Mouse (Mus musculus) embryonic facial prominence, embryonic 14.5 days (tissue): Measurements from ENCODE around the gene 4430402I18Rik. TPM values are rescaled to one million over a fixed set of nuclear protein-coding genes. Genes with fewer than 3 reads are reported as not detected.
"Not testable (repeated sequence)": the region's sequence is repeated elsewhere in the genome, so short reads cannot be mapped to it uniquely, and the experiment has no call there.

Experiments
- ATAC-seq: fragments of 200-750 bp; cut with Nextera tagmentation; 2 replicates; pipeline ENCODE4 v1.8.0; 2017; ENCODE audit warnings: low read depth, moderate number of reproducible peaks, moderate TSS enrichment
- DNase-seq: peaks from one replicate; pipeline ENCODE4 v3.0.0-alpha.2; 2015; ENCODE audit warnings: low spot score
- H3K27ac ChIP-seq: fragments of 300-500 bp; sonication (generic); replicated peaks from 2 replicates; pipeline ENCODE4 v1.5.1; 2014; ENCODE audit warnings: low read depth, mild to moderate bottlenecking, low read length, moderate library complexity
- H3K27me3 ChIP-seq: fragments of 300-500 bp; sonication (generic); replicated peaks from 2 replicates; pipeline ENCODE4 v1.6.1; 2014; ENCODE audit warnings: low read length; ENCODE audit not compliant: control insufficient read depth, insufficient read depth
- H3K36me3 ChIP-seq: fragments of 300-500 bp; sonication (generic); 2 replicates; pipeline ENCODE4 v1.6.1; 2014; ENCODE audit warnings: low read length, mixed read lengths; ENCODE audit not compliant: control insufficient read depth, insufficient read depth
- H3K4me1 ChIP-seq: fragments of 300-500 bp; sonication (generic); 2 replicates; pipeline ENCODE4 v1.6.1; 2014; ENCODE audit warnings: antibody characterized with exemption, low read length; ENCODE audit not compliant: control insufficient read depth, insufficient read depth
- H3K4me2 ChIP-seq: fragments of 300-500 bp; sonication (generic); 2 replicates; pipeline ENCODE4 v1.6.1; 2014; ENCODE audit warnings: low read depth, mild to moderate bottlenecking, low read length, moderate library complexity, mixed read lengths
- H3K4me3 ChIP-seq: fragments of 300-500 bp; sonication (generic); 2 replicates; pipeline ENCODE4 v1.5.1; 2014; ENCODE audit warnings: low read depth, mild to moderate bottlenecking, low read length
- H3K9ac ChIP-seq: fragments of 300-500 bp; sonication (generic); 2 replicates; pipeline ENCODE4 v1.6.1; 2014; ENCODE audit warnings: low read depth, mild to moderate bottlenecking, low read length, moderate library complexity, mixed read lengths
- H3K9me3 ChIP-seq: fragments of 300-500 bp; sonication (generic); 2 replicates; pipeline ENCODE4 v1.6.1; 2016; ENCODE audit warnings: low read length; ENCODE audit not compliant: control insufficient read depth
- WGBS: fragments of 180-500 bp; shearing (Covaris S2); extraction: QIAGEN DNeasy Blood & Tissue Kit; methylation state at CpG from one replicate; pipeline ENCODE4 v1.1.7; 2014; 5-methylcytosine and 5-hydroxymethylcytosine counted together
- polyA plus RNA-seq: library from polyadenylated mRNA; unstranded; fragments of >200 nt; fragmentation: Nextera tagmentation; extraction: Ambion mirVana; gene quantifications from 2 replicates; pipeline ENCODE4 v1.2.1, GENCODE M21; 2014

The 4430402I18Rik gene
- polyA plus RNA-seq, 1 experiment from 2014 or later = 1.8 TPM

DNA sequence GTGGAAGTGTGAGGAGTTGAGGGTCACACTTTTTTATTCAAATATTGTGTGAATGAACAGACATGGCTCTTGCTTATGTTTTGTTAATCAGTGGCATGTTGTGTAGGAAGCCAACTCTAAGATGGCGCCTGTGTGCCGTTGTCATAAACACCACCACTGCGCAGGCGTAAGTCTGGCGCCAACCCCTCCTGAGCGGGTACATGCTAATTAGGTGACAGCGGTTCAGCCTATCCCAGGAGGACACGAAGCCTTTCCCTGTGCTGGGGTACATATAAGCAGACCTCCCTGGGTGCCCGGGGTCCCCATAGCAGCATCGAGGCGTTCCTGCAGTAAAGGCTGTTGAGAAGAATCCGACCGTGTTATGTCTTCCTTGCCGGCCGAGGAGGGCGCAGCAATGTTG is 32.7 kb upstream of the 4430402I18Rik start:
- H3K36me3 ChIP-seq = peaks cover 51% of the 10 kb centered on the region
- not testable (repeated sequence) for H3K27me3 ChIP-seq

DNA sequence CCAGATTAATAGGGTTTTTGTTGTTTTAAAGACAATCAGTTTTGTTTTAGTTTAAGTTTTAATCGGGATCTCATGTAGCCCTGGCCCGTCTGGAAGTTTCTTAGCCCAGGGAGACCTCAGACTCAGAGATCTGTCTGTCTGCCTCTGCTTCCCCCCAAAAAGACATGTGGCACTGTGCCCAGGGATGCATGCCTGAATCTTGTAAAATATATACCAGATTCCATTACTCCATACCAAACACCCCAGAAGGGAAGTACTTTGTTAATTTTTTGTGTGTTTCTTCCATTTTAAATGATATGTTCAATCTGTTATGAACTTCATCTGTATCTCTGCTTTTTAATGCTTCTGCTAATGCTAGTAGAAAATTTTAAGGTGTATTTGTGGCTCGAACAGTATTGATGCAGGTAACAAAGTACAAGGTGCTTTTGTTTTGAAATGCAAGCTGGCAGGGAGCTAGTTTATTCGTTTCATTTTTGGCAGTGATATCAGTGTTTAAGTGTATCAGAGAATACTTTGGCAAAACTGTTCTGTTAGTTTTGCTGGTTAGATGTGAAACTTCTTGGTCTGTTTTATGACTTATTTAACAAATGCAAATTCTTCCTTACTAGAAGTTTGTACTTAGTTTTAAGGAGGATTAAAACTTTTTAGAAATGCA is 30.5 kb upstream of the 4430402I18Rik start:
- no peak overlapping the region for H3K4me3 ChIP-seq
- H3K4me1 ChIP-seq = no peaks in the 10 kb centered on the region
- H3K27ac ChIP-seq = no peak overlapping the region
- no peak for ATAC-seq
- H3K9ac ChIP-seq = no peak overlapping the region
- no peaks in the 10 kb centered on the region for H3K9me3 ChIP-seq
- no peak for DNase-seq
- WGBS = 75% methylated on average over 4 of the region's 4 CpGs
- no peak overlapping the region for H3K4me2 ChIP-seq
- H3K27me3 ChIP-seq = no peaks in the 10 kb centered on the region
- peaks cover 67% of the 10 kb centered on the region for H3K36me3 ChIP-seq

More for the DNA sequence above, 32.7 kb upstream of the 4430402I18Rik start:
- not testable (repeated sequence) for H3K4me1 ChIP-seq, H3K27ac ChIP-seq, H3K4me3 ChIP-seq, DNase-seq, H3K9ac ChIP-seq, ATAC-seq, H3K4me2 ChIP-seq, H3K9me3 ChIP-seq
- 97% methylated on average over 16 of the region's 16 CpGs for WGBS

DNA sequence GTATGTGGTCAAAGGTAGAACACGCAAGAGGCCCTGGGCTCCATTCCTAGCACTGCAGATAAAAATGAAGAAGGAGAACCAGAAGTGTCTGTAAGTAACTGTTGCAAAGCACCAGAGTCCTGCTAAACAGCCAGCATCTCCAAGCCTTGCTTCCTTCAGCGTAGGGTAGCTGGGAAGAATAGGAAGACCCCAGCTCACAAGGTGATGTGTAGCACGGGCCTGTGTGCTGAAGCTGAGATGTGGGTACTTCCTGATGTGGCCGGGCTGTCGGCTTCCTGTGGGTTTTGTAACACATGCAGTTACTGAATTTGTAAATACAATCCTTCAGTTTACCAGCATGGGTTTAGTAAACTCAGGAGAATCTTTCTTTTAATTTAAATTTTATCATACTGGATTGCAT is 27.8 kb upstream of the 4430402I18Rik start:
- H3K9me3 ChIP-seq = no peaks in the 10 kb centered on the region
- WGBS = 87% methylated on average over 5 of the region's 5 CpGs
- H3K27ac ChIP-seq = no peak overlapping the region
- H3K4me2 ChIP-seq = no peak overlapping the region
- no peaks in the 10 kb centered on the region for H3K27me3 ChIP-seq
- peaks cover 58% of the 10 kb centered on the region for H3K36me3 ChIP-seq
- DNase-seq (no peak), ATAC-seq (no peak)
- H3K4me3 ChIP-seq = no peak overlapping the region
- 0 out of 2 replicates have a peak, but pooled peaks cover 5% of the 10 kb centered on the region for H3K4me1 ChIP-seq
- no peak overlapping the region for H3K9ac ChIP-seq

DNA sequence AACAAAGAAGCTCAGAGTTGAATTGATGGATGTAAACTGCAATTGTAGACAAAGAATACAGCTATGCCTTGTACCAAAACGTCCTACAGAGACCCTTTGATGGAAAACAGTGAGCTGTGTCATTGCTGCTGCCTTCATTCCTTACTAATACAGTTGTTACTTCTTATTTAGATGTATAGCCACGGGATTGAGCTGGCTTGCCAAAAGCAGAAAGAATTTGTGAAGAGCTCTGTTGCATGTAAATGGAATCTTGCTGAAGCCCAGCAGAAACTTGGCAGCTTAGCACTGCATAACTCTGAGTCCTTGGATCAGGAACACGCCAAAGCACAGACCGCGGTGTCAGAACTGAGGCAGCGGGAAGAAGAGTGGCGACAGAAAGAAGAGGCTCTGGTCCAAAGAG is 27.3 kb upstream of the 4430402I18Rik start:
- ATAC-seq (no peak), DNase-seq (peak; percentile 63)
- no peaks in the 10 kb centered on the region for H3K9me3 ChIP-seq
- 0 out of 2 replicates have a peak, but pooled peaks cover 5% of the 10 kb centered on the region for H3K4me1 ChIP-seq
- H3K36me3 ChIP-seq = peaks cover 53% of the 10 kb centered on the region
- no peak overlapping the region for H3K27ac ChIP-seq
- 79% methylated on average over 7 of the region's 7 CpGs for WGBS
- no peaks in the 10 kb centered on the region for H3K27me3 ChIP-seq
- no peak overlapping the region for H3K4me3 ChIP-seq
- no peak overlapping the region for H3K9ac ChIP-seq
- no peak overlapping the region for H3K4me2 ChIP-seq

DNA sequence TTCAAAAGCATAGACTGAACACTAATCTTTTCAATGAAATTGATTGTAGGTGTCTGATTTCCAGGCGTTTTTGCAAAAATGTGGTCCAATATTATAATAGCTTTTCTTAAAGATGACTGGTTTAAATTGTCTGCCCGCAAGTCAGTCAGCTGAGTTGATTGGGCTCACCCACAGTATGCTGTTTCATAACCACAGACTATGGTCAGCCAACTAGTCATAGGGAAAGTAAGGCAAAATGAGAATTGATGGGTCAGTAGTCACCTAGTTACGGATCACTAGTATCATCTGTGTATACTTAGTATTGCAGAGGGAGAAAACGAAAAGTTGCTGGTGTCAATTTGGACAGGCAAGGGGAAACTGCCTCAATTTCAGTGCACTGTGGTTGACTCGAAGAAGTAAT is 23.8 kb upstream of the 4430402I18Rik start:
- Histone ChIP-seq H3K4me2 (peak overlapping the region; percentile 81), H3K9ac (peak overlapping the region; percentile 92), H3K4me3 (peak overlapping the region; percentile 92), H3K27ac (no peak overlapping the region; the same call in 1 of the 2 replicates), H3K4me1 (0 out of 2 replicates have a peak, but pooled peaks cover 5% of the 10 kb centered on the region), H3K9me3 (no peaks in the 10 kb centered on the region), H3K36me3 (peaks cover 38% of the 10 kb centered on the region), H3K27me3 (no peaks in the 10 kb centered on the region)
- no peak for ATAC-seq
- no peak for DNase-seq
- WGBS = 62% methylated on average over 5 of the region's 5 CpGs

DNA sequence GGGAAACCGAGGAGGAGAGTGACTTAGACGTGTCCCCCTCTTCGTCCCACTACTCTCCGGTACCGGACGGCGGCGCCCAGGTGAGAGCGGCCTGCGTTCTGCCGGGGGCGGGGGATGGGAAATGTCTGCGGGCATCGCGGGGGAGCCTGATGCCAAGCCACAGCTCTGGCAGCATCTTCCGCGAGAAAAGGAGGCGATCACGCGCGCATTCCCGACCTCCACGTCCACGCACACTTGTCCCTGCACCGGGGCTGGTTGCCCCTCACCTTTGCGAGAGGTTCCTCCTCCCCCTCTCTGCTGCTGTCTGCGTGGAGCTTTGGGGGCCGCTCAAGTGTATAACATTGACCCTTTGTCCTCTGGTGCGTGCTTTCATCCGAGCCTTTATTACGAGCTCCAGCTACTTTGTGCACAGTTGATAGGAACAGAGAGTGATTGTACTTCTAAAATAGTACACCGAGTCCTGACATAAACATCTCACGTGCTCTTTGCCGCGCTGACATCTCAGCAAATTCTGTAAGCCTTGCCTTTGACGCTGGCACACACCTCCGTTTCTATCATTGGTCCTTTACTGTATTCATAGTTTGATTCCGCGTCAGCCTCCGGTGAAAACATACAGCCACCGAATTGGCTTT is 23.1 kb upstream of the 4430402I18Rik start:
- H3K9ac ChIP-seq = peak overlapping the region; percentile 92
- 0 out of 2 replicates have a peak, but pooled peaks cover 5% of the 10 kb centered on the region for H3K4me1 ChIP-seq
- DNase-seq = peak; percentile 32
- H3K4me2 ChIP-seq = peak overlapping the region; percentile 81
- 1% methylated on average over 24 of the region's 41 CpGs for WGBS
- peak overlapping the region; percentile 92 for H3K4me3 ChIP-seq
- H3K9me3 ChIP-seq = no peaks in the 10 kb centered on the region
- ATAC-seq = peak; percentile 56
- no peaks in the 10 kb centered on the region for H3K27me3 ChIP-seq
- peak overlapping the region; percentile 90 for H3K27ac ChIP-seq
- peaks cover 31% of the 10 kb centered on the region for H3K36me3 ChIP-seq

DNA sequence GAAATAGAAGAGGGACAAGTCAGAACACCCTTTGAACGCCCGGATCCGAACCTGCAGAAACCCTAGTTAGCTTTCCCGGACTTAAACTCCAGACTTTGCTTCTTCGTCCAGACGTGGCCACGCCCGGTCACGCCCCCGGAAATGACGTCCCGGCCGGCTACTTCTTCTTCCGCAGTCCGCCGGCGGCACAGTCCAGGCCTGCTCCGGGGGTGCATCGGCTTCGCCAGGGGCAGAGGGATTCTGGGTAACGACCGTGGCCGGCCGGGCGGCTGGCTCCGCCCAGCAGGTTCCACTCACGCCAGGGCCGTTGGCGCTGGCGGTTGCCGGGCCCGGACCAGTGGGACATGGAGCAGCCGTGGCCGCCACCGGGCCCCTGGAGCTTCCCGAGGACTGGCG is 22.6 kb upstream of the 4430402I18Rik start, which contains the start of gene Cdc37l1:
Cdc37l1 (plus strand) TSS at position 159 of the 396 bp plus-strand sequence.
- H3K4me3 ChIP-seq = peak within 1 kb of the TSS; percentile 92
- H3K36me3 ChIP-seq = peaks cover 26% of the 10 kb centered on the region
- no peaks in the 10 kb centered on the region for H3K9me3 ChIP-seq
- ATAC-seq = peak; percentile 98
- H3K4me1 ChIP-seq = 0 out of 2 replicates have a peak, but pooled peaks cover 5% of the 10 kb centered on the region
- peak; percentile 98 for DNase-seq
- WGBS = 0% methylated on average over 28 of the region's 37 CpGs
- H3K4me2 ChIP-seq = peak within 1 kb of the TSS; percentile 81
- H3K27me3 ChIP-seq = no peaks in the 10 kb centered on the region
- peak within 1 kb of the TSS; percentile 92 for H3K9ac ChIP-seq
- H3K27ac ChIP-seq = peak within 1 kb of the TSS; percentile 90

DNA sequence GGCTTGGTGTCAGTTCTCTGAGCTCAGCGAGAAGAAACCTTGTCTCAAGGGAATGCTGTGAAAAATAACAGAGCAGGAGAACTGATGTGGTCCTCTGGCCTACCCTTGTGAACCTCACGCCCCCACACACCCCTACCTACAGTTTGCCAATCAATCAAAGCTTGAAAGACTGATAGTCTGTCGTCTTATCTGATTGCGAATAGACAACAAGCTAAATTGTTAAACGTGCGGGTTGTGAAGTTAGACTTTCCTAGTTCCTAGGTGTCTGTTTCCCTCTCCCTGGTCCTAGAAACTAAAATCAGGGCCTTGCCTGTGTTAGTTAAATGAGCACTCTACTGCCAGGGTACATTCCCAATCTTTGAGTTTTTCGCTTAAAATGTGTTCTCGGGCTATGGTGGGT is 21.9 kb upstream of the 4430402I18Rik start:
- H3K36me3 ChIP-seq = peaks cover 19% of the 10 kb centered on the region
- H3K9me3 ChIP-seq = no peaks in the 10 kb centered on the region
- H3K4me3 ChIP-seq = peak overlapping the region; percentile 92
- WGBS = 64% methylated on average over 8 of the region's 8 CpGs
- H3K4me2 ChIP-seq = peak overlapping the region; percentile 81
- H3K27me3 ChIP-seq = no peaks in the 10 kb centered on the region
- peak overlapping the region; percentile 90 for H3K27ac ChIP-seq
- no peak for ATAC-seq
- H3K4me1 ChIP-seq = 0 out of 2 replicates have a peak, but pooled peaks cover 5% of the 10 kb centered on the region
- DNase-seq = no peak
- H3K9ac ChIP-seq = peak overlapping the region; percentile 92; the same call in 1 of the 2 replicates
